Mouse (Mus musculus) heart, postnatal 25 days (tissue): ENCODE data around the gene Insrr. TPM values are rescaled to one million over a fixed set of nuclear protein-coding genes. Genes with fewer than 3 reads are reported as not detected.

Source experiments
- DNase-seq: peaks from one replicate; pipeline ENCODE4 v3.0.0; 2022; ENCODE audit warnings: low spot score
- intact Hi-C: fragments of 180-260 bp; cut with DNase I; formaldehyde crosslinking; loops from one replicate; pipeline ENCODE4 v1.15.1; 2025
- total RNA-seq, 2 experiments: library from RNA; stranded (reverse); gene quantifications; 2 replicates each; pipeline ENCODE4 v1.2.3; 2021

The Insrr gene
- total RNA-seq, 2 experiments from 2014 or later, result 0.08 TPM; not detected in 1

- no peak for DNase-seq
- intact Hi-C loops, result loop anchor here (2.0 to 10.0 kb wide), 2 partner anchors 21 to 215 kb away; partner anchors contain the start of gene Lrrc71
Measured at GRCm38 (mm10) chr3:87769506-87769905, 27.2 kb upstream of the Insrr start.

DNA sequence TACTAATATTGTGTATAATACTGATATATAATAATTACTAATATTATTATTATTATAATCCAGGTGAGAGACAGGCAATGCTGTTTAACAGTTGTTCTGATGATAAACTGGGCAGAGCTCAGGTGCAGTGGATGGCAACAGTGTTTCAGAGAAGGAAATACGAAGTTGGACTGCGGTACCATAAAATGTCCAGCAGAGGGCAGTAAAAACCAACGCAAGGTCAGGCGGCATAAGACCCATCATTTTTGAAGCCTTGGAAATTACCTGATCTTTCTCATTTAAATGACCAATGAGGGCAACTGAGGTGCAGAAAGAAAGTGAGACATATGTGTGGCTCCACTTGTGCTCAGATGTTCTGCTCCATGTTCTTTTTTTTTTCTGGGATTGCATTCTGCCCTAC is 26.5 kb upstream of the Insrr start:
- DNase-seq, result no peak
- intact Hi-C loops, result loop anchor here (1.0 kb wide), 2 partner anchors 46 to 68 kb away; no protein-coding TSS in a partner anchor

GRCm38 (mm10) chr3:87771088-87771487 is 25.7 kb upstream of the Insrr start:
- no peak for DNase-seq
- intact Hi-C loops, result no loop called here

- intact Hi-C loops, result no loop called here
Measured at GRCm38 (mm10) chr3:87778283-87778682, 18.5 kb upstream of the Insrr start.

DNA sequence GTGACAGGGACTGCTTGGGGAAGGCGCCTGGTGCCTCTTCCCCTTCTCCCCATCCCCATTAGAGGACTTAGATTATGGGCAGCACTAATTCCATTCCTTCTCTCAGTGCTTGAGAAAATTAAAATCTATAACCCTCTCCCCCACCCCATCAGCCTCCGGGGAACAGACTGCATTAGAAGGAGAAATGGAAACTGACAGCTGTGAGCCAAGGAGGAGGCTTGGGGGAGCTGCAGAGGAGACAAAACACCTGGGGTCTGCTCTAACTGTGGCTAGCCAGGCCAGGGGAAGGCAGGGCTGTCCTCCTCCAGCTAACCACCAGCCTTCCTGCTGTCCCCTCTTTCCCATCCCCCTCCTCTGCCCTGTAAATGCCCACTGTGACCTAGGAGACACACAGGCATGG is 17.7 kb upstream of the Insrr start:
- no peak for DNase-seq
- intact Hi-C loops, result no loop called here

More at GRCm38 (mm10) chr3:87778283-87778682, 18.5 kb upstream of the Insrr start:
- no peak for DNase-seq

GRCm38 (mm10) chr3:87783282-87784023 is 13.3 kb upstream of the Insrr start:
- intact Hi-C loops, result no loop called here
- DNase-seq, result no peak

DNA sequence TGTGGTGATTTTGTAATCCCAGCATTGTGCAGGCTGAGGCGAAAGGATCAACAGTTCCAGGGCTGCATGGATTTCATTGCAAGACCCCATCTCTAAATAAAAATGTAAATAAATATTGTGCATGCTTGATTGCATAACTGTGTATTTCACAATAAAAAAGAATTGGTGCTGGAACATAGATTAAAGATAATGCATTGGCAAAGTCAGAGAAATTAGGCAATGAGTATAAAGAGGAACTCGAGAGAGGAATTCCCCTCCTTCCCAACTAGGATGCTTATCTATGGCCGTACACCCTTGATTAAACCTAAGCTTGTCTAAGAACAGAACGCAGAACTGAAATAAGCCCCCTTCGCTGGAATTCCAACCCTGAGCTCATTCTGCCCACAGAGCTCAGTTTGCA is 11.6 kb upstream of the Insrr start:
- intact Hi-C loops, result no loop called here
- no peak for DNase-seq

- no peak for DNase-seq
- intact Hi-C loops, result no loop called here
Measured at GRCm38 (mm10) chr3:87785626-87786214, 11.0 kb upstream of the Insrr start.

GRCm38 (mm10) chr3:87789248-87789647 is 7.5 kb upstream of the Insrr start:
- intact Hi-C loops, result no loop called here
- DNase-seq, result no peak

DNA sequence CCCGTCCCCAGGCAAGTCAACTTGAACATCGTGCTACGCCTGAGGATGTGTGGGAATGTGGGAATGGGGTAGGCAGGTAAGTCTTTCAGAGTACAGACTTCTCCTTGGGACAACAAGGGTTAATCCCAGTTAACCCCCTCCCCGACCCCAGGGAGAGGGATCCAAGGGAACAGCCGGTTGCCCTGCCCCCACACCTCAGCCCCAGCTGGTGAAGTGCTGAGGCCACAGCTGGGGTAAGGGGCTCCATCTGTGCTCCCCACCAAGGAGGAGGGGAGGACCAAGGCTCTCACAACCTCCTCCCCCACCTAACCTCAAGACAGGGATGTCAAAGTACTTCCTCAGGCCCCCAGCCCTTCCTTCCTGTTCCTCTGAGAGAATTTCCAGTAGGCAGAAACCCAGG is 7.0 kb upstream of the Insrr start:
- DNase-seq, result no peak

DNA sequence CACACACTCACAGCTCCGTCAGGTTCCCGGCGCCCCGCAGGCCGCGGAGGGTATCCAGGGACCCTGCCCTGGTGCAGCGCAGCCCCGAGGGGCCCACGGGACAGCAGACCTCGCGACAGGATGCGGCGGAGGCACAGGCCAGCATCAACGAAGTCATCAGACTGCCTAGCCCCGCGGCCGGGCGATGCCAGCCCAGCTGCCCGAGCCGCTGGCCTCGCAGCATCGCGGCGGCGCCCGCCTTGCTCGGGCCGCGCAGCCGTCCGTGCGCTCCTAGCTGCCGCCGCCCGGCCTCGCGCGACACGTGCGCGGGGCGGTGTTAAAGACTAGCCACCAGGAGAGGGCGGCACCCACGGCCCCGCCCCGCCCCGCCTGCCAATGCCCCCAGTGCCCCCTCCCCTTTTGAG is 1.8 kb upstream of the Insrr start, which contains the start of gene Ntrk1:
Gene Ntrk1 (minus strand): TSS at position 241 of the 404 bp plus-strand sequence.
- no peak for DNase-seq
- intact Hi-C loops, result loop anchor here (1.0 to 2.0 kb wide), 3 partner anchors 21 to 65 kb away; no protein-coding TSS in a partner anchor

More for the DNA sequence above, 7.0 kb upstream of the Insrr start:
- intact Hi-C loops, result no loop called here

DNA sequence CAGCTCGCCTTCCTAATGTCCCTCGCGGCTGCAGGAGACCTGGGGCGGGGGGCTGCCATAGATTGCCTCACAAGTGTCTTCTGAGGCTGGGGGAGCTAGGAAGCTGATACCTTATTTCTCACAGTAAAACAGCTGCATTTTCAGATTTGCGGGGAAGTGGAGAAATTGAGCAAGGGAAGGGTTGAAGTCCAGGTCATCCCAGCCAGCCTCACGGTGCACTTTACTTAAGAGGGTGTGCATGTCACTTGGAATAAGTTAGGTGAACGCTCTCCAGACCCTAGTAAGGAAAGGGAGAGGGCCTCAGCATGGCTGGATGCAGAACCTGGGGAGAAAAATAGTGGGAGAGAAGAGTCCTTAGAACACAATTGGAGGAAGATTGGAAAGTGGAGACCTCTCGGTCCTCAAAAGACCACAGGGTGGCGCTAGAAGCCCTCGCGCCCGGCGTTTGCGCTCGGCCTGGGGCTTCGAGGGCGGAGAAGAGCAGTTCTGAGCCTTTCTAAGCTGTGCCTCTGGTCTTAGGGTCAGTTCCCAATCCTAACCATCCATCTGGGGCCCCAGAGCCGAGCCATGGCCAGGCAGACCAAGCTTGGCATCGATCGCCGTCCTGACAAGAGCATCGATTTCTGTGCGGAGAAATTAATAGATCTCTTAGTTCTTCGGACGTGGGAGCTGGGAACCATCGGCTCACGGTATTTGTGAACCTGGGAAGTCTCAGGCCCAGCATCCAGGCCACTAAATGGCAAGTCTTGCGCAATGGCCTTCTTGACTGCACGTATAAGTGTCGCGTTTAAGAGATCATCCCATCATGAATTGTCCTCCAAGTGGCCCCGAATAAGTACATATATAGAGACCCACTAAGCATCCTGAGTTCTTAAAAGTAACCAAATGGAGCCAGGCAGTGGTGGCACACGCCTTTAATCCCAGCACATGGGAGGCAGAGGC is 1.1 kb upstream of the Insrr start:
- no peak for DNase-seq
- intact Hi-C loops, result loop anchor here (1.0 to 2.0 kb wide), 3 partner anchors 21 to 65 kb away; no protein-coding TSS in a partner anchor

- DNase-seq, result no peak
- intact Hi-C loops, result no loop called here
Measured at GRCm38 (mm10) chr3:87801681-87802080, 4.9 kb downstream of the Insrr start.

- intact Hi-C loops, result no loop called here
- no peak for DNase-seq
Measured at GRCm38 (mm10) chr3:87804038-87804677, 7.4 kb downstream of the Insrr start.

- intact Hi-C loops, result no loop called here
- no peak for DNase-seq
Measured at GRCm38 (mm10) chr3:87809322-87809962, 12.7 kb downstream of the Insrr start.

GRCm38 (mm10) chr3:87811297-87811696 is 14.5 kb downstream of the Insrr start:
- no peak for DNase-seq
- intact Hi-C loops, result no loop called here

DNA sequence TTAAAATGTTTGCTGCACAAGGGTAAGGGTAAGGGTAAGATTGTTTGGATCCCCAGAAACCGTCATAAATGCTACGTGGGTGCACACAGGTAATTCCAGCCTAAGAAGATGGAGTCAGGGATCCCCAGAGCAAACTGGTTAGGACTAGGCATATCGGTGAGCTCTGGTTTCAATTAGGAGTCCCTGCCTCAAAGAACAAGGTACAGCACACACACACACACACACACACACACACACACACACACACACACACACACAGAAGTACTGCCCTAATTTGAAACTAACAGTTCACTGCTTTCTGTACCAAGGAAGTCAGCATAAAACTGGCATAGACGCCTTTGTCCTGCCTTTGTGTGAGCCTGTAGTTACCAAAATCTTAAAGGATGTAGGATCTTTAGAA is 15.7 kb downstream of the Insrr start:
- intact Hi-C loops, result no loop called here

DNA sequence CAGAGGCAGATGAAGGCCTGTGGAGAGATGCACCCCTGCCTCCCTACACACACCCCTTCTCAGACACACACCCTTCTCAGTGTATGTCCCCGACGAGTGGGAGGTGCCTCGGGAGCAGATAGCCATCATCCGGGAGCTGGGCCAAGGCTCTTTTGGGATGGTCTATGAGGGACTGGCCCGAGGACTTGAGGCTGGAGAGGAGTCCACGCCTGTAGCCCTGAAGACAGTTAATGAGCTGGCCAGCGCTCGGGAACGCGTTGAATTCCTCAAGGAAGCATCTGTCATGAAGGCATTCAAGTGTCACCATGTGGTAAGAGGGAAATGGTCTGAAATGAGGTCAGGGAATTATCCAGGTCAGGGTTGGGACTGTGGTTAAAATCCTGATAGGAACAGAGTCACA is 16.1 kb downstream of the Insrr start:
- intact Hi-C loops, result no loop called here
- no peak for DNase-seq

More for the DNA sequence above, 15.7 kb downstream of the Insrr start:
- no peak for DNase-seq

GRCm38 (mm10) chr3:87816166-87816565 is 19.4 kb downstream of the Insrr start:
- intact Hi-C loops, result loop anchor here (1.0 to 5.0 kb wide), 3 partner anchors 21 to 59 kb away; partner anchors contain the start of gene Ntrk1
- no peak for DNase-seq
